Mouse (Mus musculus) kidney, adult 8-10 months (tissue): Measurements from ENCODE around the gene Mis18bp1.
"Not testable (repeated sequence)": the region's sequence is repeated elsewhere in the genome, so short reads cannot be mapped to it uniquely, and the experiment has no call there.

ENCODE experiments used
- DNase-seq, 2 experiments: peaks; one replicate each; pipeline ENCODE4 v3.0.0; 2022

Mis18bp1 gene

GRCm38 (mm10) chr12:65172021-65172951, at the start of gene Mis18bp1:
Gene Mis18bp1 (minus strand): TSS chr12:65172604.
- DNase-seq: peak; percentile 94

GRCm38 (mm10) chr12:65216404-65216840, 44.0 kb upstream of the Mis18bp1 start:
- peak; percentile 7 to 42 for DNase-seq

GRCm38 (mm10) chr12:65206431-65206830, 34.0 kb upstream of the Mis18bp1 start:
- no peak for DNase-seq

DNA sequence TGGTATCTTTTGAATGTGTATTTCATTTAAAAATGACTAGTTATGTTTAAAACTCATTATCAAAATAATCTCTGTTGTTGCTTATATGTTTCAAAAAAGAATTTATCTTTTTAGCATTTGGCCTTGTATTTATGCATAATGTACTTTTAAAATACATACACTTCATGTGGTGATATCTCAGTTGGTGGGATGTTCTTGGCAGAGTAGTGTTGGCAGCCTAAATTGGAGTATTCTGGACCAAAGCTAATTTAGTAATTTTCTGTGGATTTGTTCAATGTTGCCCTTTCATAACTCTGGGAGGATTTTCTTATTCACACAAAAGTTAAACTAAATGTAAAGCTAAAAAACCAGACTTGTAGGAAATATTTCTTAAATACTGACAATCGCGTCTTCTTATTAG, 29.4 kb upstream of the Mis18bp1 start:
- DNase-seq: no peak

DNA sequence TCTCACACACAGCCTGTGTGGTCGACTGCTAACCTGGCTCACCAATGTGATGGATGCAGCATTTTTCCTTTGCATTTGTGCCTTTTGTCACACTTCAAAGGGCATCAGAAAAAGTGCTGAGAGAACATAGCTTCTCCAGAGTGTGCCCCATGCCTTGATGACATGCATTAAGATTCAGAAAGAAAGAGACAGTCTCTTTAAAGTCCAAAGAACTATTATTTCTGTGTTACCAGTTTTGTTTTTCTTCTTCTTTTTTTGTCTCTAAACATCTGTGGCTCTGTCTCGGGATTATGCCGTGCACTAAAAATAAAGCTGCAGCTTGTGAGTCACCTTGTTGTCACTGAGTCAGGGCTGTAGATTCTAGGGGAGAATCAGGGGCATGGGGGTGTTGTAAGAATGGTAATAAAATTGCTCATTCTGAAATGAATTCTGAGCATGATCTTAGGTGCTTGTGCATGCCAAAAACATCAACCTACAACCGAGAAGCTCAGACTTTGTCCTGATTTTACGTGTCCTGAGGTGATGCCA, 21.7 kb upstream of the Mis18bp1 start:
- no peak for DNase-seq

GRCm38 (mm10) chr12:65189213-65189612, 16.8 kb upstream of the Mis18bp1 start:
- DNase-seq: no peak

GRCm38 (mm10) chr12:65187365-65187764, 15.0 kb upstream of the Mis18bp1 start:
- DNase-seq: peak in 1 of 2 experiments; percentile 9

DNA sequence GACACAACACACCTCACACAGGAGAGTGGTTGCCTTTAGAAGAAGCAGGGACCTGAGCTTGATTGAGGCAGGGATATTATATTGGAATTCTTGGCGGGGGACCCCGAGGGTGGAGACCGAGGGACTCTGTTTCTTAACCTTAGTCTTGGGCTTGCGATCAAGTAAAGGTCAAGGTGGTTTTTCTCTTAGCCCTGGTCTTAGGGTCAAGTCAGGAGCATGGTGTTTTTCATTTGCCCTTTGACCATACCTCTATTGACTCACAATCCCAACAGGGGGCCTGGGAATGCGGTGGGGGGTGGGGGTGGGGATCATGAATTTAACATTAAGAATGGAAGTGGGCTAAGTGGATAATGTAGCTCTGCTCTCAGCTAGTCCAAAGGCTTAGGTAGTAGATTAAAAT, 1.3 kb upstream of the Mis18bp1 start:
- no peak for DNase-seq

GRCm38 (mm10) chr12:65172959-65173358, 555 bp upstream of the Mis18bp1 start:
- peak; percentile 43 to 55 for DNase-seq

- DNase-seq: not testable (repeated sequence)
These were observed 36.3 kb downstream of the Mis18bp1 start for GRCm38 (mm10) chr12:65136121-65136520.

DNA sequence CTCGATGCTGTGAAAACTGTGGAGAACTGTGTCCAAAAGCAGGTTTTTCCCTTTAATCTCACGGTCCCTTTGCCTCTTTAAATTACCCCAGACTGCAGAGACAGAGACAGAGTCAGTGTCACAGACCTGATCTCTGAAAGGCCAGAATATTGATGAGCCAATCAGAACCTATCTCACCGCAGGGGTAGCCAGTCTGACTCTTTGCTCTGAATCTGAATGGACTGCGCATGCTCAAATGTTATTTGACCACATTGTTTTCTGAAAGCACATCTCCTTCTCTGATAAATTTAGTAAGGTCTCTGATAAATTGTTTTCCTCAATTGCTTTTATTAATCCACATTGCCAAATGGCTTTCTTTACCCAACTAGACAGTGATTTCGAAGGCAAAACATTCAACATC, 53.0 kb downstream of the Mis18bp1 start:
- no peak for DNase-seq

DNA sequence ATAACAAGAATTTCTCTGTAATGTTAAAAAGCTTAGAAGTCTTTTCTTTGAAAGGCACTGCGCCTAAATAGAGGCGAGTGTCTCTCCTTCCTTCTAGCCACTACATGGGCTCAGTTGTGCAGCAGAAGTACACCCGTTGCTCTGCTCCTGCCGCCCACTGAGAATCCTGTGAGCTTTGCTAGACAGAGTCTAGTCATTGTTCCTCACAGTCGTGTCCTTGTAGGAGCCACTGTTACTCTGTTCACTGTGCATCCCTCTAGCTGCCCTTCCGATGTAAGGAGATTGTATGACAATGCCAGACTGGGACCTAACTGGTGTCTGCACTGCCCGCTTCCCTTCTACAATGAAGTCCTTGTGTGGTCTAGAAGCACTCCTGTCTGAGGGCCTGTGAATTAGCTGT, 53.4 kb downstream of the Mis18bp1 start:
- no peak for DNase-seq

DNA sequence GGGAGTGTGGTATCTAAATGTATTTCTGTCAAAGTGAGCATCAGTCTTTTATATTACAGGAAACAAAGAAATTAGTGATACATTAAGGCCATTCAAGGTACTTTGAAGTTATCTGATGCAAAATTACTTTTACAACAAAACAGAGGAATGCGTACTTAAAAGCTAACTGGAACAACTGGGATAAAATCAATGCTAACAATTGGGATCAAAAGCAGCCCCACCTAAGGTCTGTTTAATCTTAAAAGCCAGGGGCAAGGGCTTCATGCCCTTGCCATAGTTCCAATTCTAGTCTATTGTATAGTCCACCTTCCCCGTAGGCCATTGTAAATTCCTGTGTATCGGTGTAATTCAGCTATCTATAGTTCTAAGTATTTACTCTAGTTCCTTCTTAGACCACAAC, 57.4 kb downstream of the Mis18bp1 start:
- not testable (repeated sequence) for DNase-seq

GRCm38 (mm10) chr12:65113925-65114324, 58.5 kb downstream of the Mis18bp1 start:
- no peak for DNase-seq

DNA sequence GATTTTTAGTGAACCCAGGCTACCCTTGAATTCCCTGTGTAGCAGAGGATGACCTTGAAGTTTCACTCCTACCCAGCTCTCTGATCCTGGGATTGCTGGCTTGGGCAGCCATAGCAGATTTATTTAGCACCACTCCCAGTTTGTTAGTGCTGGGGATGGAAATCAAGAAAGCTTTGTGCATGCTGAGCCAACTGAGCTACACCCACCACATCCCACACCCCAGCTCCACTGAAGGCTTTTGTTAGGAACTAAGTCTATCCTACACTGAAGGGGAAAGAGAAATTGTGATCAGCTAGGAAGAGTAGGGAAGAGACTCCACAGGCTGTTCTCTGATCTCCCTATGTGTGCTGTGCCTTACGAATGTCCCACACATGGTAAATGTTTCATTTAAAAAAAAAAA, 59.6 kb downstream of the Mis18bp1 start:
- DNase-seq: no peak

- DNase-seq: no peak
These were observed 60.9 kb downstream of the Mis18bp1 start for GRCm38 (mm10) chr12:65111503-65111902.

- DNase-seq: no peak
These were observed 63.7 kb downstream of the Mis18bp1 start for GRCm38 (mm10) chr12:65108746-65109145.
